Mouse (Mus musculus) kidney, adult 11 months (tissue): ENCODE measurements at regions not wholly inside any gene's neighbourhood (a gene's known extent, or its start where the extent isn't known, plus 50 kb on each side); places are given as distances from the start of the nearest gene placed in this dataset.

Experiments used
- DNase-seq: peaks from one replicate; pipeline ENCODE4 v3.0.0; 2022

- peak; percentile 40 for DNase-seq
These were observed 66.7 kb downstream of the Rwdd3 start for GRCm38 (mm10) chr3:121104571-121105407.

- no peak for DNase-seq
These were observed 68.6 kb downstream of the Rwdd3 start for GRCm38 (mm10) chr3:121102871-121103270.

DNA sequence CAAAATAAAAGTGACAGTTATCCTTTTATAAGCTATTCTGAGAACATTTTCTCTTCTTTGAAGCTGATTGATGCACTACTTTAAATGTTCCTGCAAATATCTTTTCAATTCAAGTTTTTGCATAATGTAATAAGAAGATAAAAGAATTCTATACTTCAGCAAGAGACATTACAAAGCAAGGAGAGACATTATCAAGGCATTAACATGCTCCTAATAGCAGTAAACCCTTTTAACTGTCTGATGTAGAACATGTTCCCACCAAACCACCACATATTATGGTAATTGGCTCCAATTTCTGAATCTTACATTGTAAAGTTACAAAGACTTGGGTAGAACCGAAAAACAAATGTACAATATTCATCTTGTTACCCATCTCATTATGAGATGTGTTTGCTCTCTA, 69.4 kb downstream of the Rwdd3 start:
- DNase-seq = no peak

GRCm38 (mm10) chr3:121100211-121100860, 71.2 kb downstream of the Rwdd3 start:
- no peak for DNase-seq

DNA sequence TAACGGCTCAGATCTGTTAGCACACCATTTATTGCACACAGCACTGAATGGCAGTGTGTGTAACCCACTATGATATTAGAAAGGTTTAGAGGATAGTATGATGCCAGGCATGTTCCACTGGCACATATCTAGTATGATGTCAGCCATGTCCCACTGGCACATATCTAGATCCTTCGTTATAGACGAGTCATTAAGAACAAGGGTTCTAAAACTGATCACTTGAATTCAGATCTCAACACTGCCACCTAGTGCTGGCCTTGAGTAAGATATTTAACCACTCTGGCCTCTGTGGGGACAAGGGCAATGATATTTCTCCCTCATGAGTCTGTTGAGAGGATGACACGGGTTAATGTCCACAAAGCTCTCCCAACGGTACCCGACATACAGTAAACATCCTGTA, 78.0 kb downstream of the Rwdd3 start:
- DNase-seq = no peak

DNA sequence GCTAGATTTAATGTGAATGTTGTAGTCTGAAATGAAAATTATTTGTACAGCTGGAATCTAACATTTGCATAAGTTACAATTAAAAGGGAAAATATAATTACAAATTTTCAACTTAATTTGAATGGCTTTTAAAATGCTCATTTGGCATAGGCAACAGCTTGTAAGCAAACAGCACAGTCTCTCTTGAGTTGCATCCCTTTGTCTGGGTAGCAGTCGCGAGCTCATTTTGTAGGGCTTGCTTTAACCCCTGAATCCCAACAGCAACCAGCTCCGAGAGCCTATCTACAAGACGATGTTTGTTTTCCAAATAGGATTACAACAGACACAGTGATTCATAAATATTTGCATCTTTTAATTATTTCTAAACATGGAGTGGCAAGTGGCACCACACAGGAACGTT, 82.8 kb downstream of the Rwdd3 start:
- no peak for DNase-seq

GRCm38 (mm10) chr3:121068676-121069075, 102.8 kb downstream of the Rwdd3 start:
- DNase-seq = no peak

- no peak for DNase-seq
These were observed 135.5 kb downstream of the Rwdd3 start for GRCm38 (mm10) chr3:121035904-121036549.

DNA sequence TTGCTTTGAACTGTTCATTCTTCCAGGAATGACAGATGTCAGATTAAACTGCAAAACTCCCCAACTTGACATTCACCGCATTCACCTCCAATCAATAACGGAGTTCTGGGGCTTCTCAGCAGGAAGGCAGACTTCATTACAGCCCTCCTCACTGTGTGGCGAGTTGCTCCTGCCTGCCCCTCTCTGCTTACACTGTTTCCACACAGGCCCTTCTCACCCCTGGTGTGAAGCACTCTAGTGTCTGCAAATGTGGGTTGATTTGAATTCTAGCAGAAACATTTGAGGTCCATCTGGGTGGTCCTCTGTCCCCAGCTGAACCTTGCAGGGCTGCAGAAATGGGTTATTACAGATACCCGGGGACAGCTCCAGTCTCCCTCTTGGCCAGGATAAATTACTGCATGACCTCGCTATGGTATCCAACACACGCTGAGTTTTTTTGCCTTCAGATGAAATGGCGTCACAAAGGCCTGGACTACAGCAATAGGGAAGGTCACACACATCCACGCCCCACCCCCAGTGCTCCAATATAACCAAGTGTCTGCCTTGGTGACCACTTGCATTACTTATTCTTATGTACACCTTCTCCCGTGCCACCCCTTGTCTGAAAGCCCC, 145.8 kb downstream of the Rwdd3 start:
- no peak for DNase-seq

GRCm38 (mm10) chr3:121024810-121025209, 146.7 kb downstream of the Rwdd3 start:
- no peak for DNase-seq

DNA sequence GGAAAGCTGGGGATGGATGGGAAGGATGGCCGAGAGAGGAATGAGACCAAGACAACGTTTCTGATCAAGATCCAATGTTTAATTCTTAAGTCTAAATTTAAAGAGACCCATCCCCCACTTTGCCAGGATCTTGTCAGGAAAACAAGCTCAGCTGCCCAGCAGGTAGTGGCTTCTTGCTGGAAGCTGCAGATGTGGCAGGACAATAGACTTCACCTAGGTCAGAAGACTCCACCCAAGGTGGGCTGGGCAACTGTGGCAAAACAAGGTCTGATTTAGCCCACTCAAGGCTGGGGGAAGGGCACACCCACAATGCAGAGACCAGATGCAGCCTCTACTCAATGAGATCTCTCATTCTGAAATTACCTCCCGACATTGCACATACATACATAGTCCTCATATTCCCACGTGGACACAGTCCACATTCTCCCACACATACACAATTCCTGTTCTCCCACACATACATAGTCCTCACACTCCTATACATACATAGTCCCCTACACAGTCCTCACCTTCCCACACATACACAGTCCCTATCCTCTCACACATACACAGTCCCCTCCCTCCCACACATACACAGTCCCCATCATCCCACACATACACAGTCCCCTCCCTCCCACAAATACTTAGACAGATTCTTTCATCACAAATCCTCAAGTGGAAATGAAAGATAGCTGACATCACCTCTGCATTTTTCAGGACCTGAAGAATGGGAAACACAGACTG, 150.2 kb downstream of the Rwdd3 start:
- no peak for DNase-seq

DNA sequence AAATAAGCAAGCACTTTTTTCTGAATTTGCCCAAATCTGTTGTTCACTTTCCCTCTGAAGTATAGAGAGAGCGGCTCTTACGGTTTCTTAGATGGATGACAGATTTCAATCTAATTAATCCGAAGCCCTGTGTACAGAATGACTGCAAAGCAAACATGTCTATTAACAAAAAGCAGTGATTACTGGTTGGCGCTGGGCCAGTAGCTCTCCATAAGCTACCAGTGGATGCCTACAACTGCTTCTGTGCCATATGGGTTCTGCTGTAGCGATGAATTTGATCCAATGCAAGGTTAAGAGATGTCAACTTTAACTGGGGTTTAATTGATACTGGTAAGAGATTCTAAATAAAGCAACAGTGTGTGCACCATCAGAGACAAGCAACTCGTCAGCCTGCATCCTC, 162.3 kb downstream of the Rwdd3 start:
- DNase-seq = no peak

DNA sequence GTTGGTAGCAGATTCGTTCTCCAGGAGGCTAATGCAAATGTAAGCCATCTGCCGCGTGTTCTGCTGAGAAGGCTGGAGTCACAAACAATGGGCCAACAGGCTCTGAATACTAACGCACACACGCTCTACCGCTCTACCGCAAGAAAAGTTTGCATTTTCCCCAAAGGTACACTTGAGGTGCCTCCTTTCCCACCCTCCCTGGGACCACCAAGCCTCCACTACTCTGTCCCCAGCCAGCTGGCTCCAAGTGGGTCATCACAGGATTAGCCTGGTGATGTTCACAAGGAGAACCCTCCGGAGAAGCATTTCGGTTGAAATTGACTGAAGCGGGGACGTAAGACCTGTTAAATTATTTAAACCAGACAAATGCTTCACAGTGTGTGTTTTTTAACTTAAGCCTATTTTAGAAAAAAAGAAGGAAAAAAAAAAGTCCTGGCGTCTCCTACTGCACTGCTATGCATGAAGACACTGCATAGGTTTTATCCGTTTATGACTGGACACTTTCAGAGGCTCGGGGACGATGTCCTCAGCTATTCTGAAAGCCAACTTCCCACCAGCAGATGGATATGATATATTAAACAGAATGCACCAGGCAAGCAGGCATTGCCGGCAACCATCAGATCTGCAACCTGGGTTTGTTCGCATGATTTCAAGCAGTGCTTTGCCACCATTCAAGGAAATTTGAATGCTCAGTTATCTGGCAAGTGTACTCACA, 187.8 kb downstream of the Rwdd3 start:
- no peak for DNase-seq

DNA sequence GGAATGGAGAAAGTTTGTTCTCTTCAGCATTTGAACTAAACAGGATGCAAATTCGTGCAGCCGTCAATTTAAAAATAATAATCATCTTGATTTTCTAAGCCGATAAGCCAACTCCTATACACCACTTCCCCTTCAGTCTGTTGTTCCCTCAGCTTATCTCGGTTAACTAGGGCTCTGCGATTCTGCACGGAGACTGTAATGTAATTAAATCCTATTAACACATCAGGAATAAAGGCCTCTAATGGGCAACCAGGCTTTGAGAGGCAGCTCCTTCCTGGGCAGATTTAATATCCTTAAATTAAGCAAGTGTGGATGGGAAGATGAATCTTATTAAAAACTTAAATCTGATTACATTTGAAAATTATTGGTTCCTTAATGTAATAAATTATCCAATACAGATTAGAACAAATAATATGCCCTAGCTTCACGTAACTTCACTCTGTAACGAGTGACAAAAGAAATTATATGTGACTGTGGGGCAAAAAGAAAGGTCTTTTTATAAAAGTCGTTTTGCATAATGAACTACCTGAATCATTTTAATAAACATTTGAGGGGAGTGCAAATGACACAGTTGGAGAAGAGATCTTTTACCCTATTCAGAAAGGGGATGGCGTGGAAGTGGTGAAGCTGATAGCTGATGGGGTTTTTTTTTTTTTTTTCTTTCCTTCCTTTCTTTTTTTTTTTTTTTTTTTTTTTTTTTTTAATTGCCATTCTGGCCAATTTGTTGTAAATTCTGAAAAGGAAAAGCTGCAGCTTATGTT, 188.5 kb downstream of the Rwdd3 start:
- DNase-seq = no peak

- DNase-seq = no peak
These were observed 189.3 kb downstream of the Rwdd3 start for GRCm38 (mm10) chr3:120982218-120982617.

GRCm38 (mm10) chr3:120970746-120971466, 200.6 kb downstream of the Rwdd3 start:
- no peak for DNase-seq

GRCm38 (mm10) chr3:120946906-120947305, 224.6 kb downstream of the Rwdd3 start:
- DNase-seq = no peak

DNA sequence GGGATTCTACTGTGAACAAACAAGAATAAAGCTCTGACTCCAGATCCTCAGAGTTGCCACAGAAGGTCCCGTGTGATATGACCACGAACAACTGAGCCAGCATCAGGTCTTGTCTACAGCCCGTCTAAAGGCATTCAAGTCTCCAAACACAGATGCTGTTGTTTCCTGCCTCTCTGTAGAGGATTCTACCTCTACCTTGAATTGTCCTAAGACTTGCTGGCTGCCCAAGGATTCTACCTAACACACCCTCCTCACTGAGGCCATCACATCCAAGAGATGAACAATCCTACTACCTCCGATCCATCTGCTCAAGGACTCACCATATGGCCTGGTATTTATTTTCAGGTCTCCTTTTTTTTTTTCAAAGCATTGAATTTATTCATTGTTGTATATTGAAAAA, 237.1 kb downstream of the Rwdd3 start:
- DNase-seq = no peak

DNA sequence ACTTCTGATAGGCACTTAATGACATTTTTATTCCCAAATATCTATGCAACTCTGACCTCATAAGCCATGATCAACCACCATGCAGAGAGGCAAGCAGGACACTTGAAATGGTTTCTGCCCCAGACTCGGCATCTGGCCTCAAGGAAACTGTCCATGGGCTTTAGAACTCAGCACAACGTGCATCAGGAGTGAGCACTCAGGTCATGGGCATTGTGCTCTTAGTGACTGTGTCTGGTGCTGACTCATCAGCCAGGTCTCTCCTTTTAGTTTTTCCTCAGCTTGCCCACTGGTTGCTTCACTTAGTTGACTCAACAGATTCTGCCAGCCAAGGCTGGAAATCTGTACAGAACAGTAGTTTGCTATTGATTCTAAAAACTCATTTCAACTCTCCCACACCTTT, 251.1 kb downstream of the Rwdd3 start:
- no peak for DNase-seq

DNA sequence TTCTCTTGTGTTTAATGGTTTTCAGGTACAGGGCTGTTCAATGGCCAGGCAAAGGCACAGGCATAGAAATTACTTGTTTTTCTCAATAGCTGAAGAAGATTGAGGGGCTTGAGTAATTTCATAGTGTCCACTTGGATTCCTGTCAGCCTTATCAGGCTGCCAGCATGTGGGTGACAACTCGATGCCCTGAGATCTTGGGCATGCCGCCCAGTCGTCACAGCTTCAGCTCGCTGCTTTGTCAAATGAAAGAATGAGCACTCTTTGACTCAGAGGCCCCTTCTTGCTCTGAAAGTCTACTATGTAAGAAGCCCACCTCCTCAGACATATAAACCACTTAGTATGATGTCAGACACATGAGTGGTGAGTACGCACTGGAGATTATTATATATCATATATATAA, 272.6 kb downstream of the Rwdd3 start:
- no peak for DNase-seq

GRCm38 (mm10) chr3:120898258-120898657, 273.2 kb downstream of the Rwdd3 start:
- DNase-seq = no peak
